Mouse (Mus musculus): Measurements from ENCODE around the gene Sept9. TPM values are rescaled to one million over a fixed set of nuclear protein-coding genes. Genes with fewer than 3 reads are reported as not detected.

Gene Sept9
- polyA plus RNA-seq, 1 experiment from 2014 or later = 166 TPM

- Histone ChIP-seq H3K4me3 (replicated peaks) (no peak overlapping the region), H3K36me3 (no peaks in the 10 kb centered on the region), H3K9me3 (no peaks in the 10 kb centered on the region), H3K9ac (no peak overlapping the region), H3K4me1 (replicated peaks) (peaks cover 18% of the 10 kb centered on the region), H3K27me3 (replicated peaks) (no peaks in the 10 kb centered on the region), H3K27ac (peak overlapping the region; percentile 38; the same call in 1 of the 2 replicates), H3K4me2 (replicated peaks) (no peak overlapping the region)
- ATAC-seq = peak; percentile 14; the same call in 1 of the 2 replicates
- 63% methylated on average over 15 of the region's 15 CpGs for WGBS
Measured at GRCm38 (mm10) chr11:117225531-117226213, 26.2 kb downstream of the Sept9 start.

GRCm38 (mm10) chr11:117226214-117226535 lies 26.7 kb downstream of the Sept9 start:
- Histone ChIP-seq H3K4me2 (replicated peaks) (no peak overlapping the region), H3K36me3 (no peaks in the 10 kb centered on the region), H3K4me1 (replicated peaks) (peaks cover 18% of the 10 kb centered on the region), H3K27me3 (replicated peaks) (no peaks in the 10 kb centered on the region), H3K9me3 (no peaks in the 10 kb centered on the region), H3K9ac (no peak overlapping the region), H3K4me3 (replicated peaks) (no peak overlapping the region), H3K27ac (peak overlapping the region; percentile 38; the same call in 1 of the 2 replicates)
- ATAC-seq = 0 out of 2 replicates have a peak, but pooled peaks have one; percentile 20
- WGBS = 48% methylated on average over 5 of the region's 5 CpGs

- Histone ChIP-seq H3K9ac (0 out of 2 replicates have a peak overlapping the region, but pooled peaks have one; percentile 0), H3K36me3 (no peaks in the 10 kb centered on the region), H3K27ac (peak overlapping the region; percentile 57; the same call in 1 of the 2 replicates), H3K4me1 (replicated peaks) (peaks cover 25% of the 10 kb centered on the region), H3K4me3 (replicated peaks) (no peak overlapping the region), H3K9me3 (no peaks in the 10 kb centered on the region), H3K4me2 (replicated peaks) (no peak overlapping the region), H3K27me3 (replicated peaks) (no peaks in the 10 kb centered on the region)
- no peak for ATAC-seq
- WGBS = 44% methylated on average over 10 of the region's 10 CpGs
Measured at GRCm38 (mm10) chr11:117228139-117228538, 28.7 kb downstream of the Sept9 start.

GRCm38 (mm10) chr11:117231551-117231950 lies 32.1 kb downstream of the Sept9 start:
- Histone ChIP-seq H3K27ac (peak overlapping the region; percentile 75), H3K4me1 (replicated peaks) (peaks cover 57% of the 10 kb centered on the region), H3K36me3 (no peaks in the 10 kb centered on the region), H3K4me2 (replicated peaks) (peak overlapping the region; percentile 68), H3K27me3 (replicated peaks) (no peaks in the 10 kb centered on the region), H3K9me3 (no peaks in the 10 kb centered on the region), H3K9ac (no peak overlapping the region), H3K4me3 (replicated peaks) (0 out of 2 replicates have a peak overlapping the region, but pooled peaks have one; percentile 26)
- WGBS = 54% methylated on average over 11 of the region's 11 CpGs
- peak; percentile 19; the same call in 1 of the 2 replicates for ATAC-seq

GRCm38 (mm10) chr11:117232032-117232431 lies 32.6 kb downstream of the Sept9 start:
- peak; percentile 61 for ATAC-seq
- peak overlapping the region; percentile 26 for H3K4me3 ChIP-seq (replicated peaks)
- peaks cover 58% of the 10 kb centered on the region for H3K4me1 ChIP-seq (replicated peaks)
- no peaks in the 10 kb centered on the region for H3K36me3 ChIP-seq
- no peaks in the 10 kb centered on the region for H3K9me3 ChIP-seq
- 24% methylated on average over 19 of the region's 19 CpGs for WGBS
- peak overlapping the region; percentile 78 for H3K27ac ChIP-seq
- H3K4me2 ChIP-seq (replicated peaks) = peak overlapping the region; percentile 68
- H3K9ac ChIP-seq = peak overlapping the region; percentile 47
- no peaks in the 10 kb centered on the region for H3K27me3 ChIP-seq (replicated peaks)

- Histone ChIP-seq H3K4me3 (replicated peaks) (peak overlapping the region; percentile 17), H3K9ac (no peak overlapping the region), H3K9me3 (no peaks in the 10 kb centered on the region), H3K4me1 (replicated peaks) (peaks cover 53% of the 10 kb centered on the region), H3K27me3 (replicated peaks) (no peaks in the 10 kb centered on the region), H3K4me2 (replicated peaks) (peak overlapping the region; percentile 68), H3K36me3 (no peaks in the 10 kb centered on the region), H3K27ac (peak overlapping the region; percentile 70)
- 14% methylated on average over 10 of the region's 10 CpGs for WGBS
- ATAC-seq = peak; percentile 63
Measured at GRCm38 (mm10) chr11:117232886-117233458, 33.5 kb downstream of the Sept9 start.

- H3K27me3 ChIP-seq (replicated peaks) = no peaks in the 10 kb centered on the region
- no peaks in the 10 kb centered on the region for H3K9me3 ChIP-seq
- peak; percentile 16; the same call in 1 of the 2 replicates for ATAC-seq
- H3K4me1 ChIP-seq (replicated peaks) = peaks cover 53% of the 10 kb centered on the region
- no peaks in the 10 kb centered on the region for H3K36me3 ChIP-seq
- H3K27ac ChIP-seq = peak overlapping the region; percentile 70; the same call in 1 of the 2 replicates
- H3K4me3 ChIP-seq (replicated peaks) = no peak overlapping the region
- 0 out of 2 replicates have a peak overlapping the region, but pooled peaks have one; percentile 34 for H3K9ac ChIP-seq
- 57% methylated on average over 8 of the region's 8 CpGs for WGBS
- H3K4me2 ChIP-seq (replicated peaks) = peak overlapping the region; percentile 68
Measured at GRCm38 (mm10) chr11:117233818-117234217, 34.4 kb downstream of the Sept9 start.

- no peaks in the 10 kb centered on the region for H3K27me3 ChIP-seq (replicated peaks)
- H3K9me3 ChIP-seq = no peaks in the 10 kb centered on the region
- H3K4me1 ChIP-seq (replicated peaks) = peaks cover 50% of the 10 kb centered on the region
- 43% methylated on average over 12 of the region's 12 CpGs for WGBS
- 0 out of 2 replicates have a peak overlapping the region, but pooled peaks have one; percentile 15 for H3K9ac ChIP-seq
- H3K27ac ChIP-seq = peak overlapping the region; percentile 7
- H3K4me2 ChIP-seq (replicated peaks) = peak overlapping the region; percentile 15; the same call in 1 of the 2 replicates
- no peaks in the 10 kb centered on the region for H3K36me3 ChIP-seq
- H3K4me3 ChIP-seq (replicated peaks) = no peak overlapping the region
- no peak for ATAC-seq
Measured at GRCm38 (mm10) chr11:117235086-117235897, 35.8 kb downstream of the Sept9 start.

- H3K4me2 ChIP-seq (replicated peaks) = peak overlapping the region; percentile 38; the same call in 1 of the 2 replicates
- H3K36me3 ChIP-seq = no peaks in the 10 kb centered on the region
- peaks cover 50% of the 10 kb centered on the region for H3K4me1 ChIP-seq (replicated peaks)
- no peak overlapping the region for H3K4me3 ChIP-seq (replicated peaks)
- H3K9ac ChIP-seq = peak overlapping the region; percentile 15; the same call in 1 of the 2 replicates
- no peaks in the 10 kb centered on the region for H3K27me3 ChIP-seq (replicated peaks)
- 31% methylated on average over 9 of the region's 9 CpGs for WGBS
- no peak for ATAC-seq
- H3K9me3 ChIP-seq = no peaks in the 10 kb centered on the region
- peak overlapping the region; percentile 7; the same call in 1 of the 2 replicates for H3K27ac ChIP-seq
Measured at GRCm38 (mm10) chr11:117235898-117236459, 36.5 kb downstream of the Sept9 start.

GRCm38 (mm10) chr11:117238169-117238568 lies 38.7 kb downstream of the Sept9 start:
- H3K27ac ChIP-seq = no peak overlapping the region
- H3K9ac ChIP-seq = no peak overlapping the region
- H3K36me3 ChIP-seq = no peaks in the 10 kb centered on the region
- peak; percentile 40 for ATAC-seq
- peaks cover 36% of the 10 kb centered on the region for H3K4me1 ChIP-seq (replicated peaks)
- 1% methylated on average over 4 of the region's 4 CpGs for WGBS
- H3K4me2 ChIP-seq (replicated peaks) = no peak overlapping the region
- H3K9me3 ChIP-seq = no peaks in the 10 kb centered on the region
- no peak overlapping the region for H3K4me3 ChIP-seq (replicated peaks)
- H3K27me3 ChIP-seq (replicated peaks) = no peaks in the 10 kb centered on the region

- ATAC-seq = no peak
Measured at GRCm38 (mm10) chr11:117239617-117240016, 40.2 kb downstream of the Sept9 start.

More at GRCm38 (mm10) chr11:117239617-117240016, 40.2 kb downstream of the Sept9 start:
- Histone ChIP-seq H3K4me2 (replicated peaks) (no peak overlapping the region), H3K4me3 (replicated peaks) (no peak overlapping the region), H3K9me3 (no peaks in the 10 kb centered on the region), H3K27me3 (replicated peaks) (no peaks in the 10 kb centered on the region), H3K4me1 (replicated peaks) (peaks cover 21% of the 10 kb centered on the region), H3K27ac (no peak overlapping the region), H3K9ac (no peak overlapping the region), H3K36me3 (no peaks in the 10 kb centered on the region)
- 87% methylated on average over 6 of the region's 6 CpGs for WGBS
